Mouse (Mus musculus): ENCODE measurements around the gene Cdca5. TPM values are rescaled to one million over a fixed set of nuclear protein-coding genes. Genes with fewer than 3 reads are reported as not detected.

Gene Cdca5
- total RNA-seq, 2 experiments from 2014 or later = 0.90 to 0.95 TPM

- intact Hi-C loops (cut with DNase I) = no loop called here
- DNase-seq (ENCODE audit: extremely low spot score in 1 of 2, low spot score in 2 of 2) = no peak
Observed at GRCm38 (mm10) chr19:6058513-6058912, 26.3 kb upstream of the Cdca5 start.

DNA sequence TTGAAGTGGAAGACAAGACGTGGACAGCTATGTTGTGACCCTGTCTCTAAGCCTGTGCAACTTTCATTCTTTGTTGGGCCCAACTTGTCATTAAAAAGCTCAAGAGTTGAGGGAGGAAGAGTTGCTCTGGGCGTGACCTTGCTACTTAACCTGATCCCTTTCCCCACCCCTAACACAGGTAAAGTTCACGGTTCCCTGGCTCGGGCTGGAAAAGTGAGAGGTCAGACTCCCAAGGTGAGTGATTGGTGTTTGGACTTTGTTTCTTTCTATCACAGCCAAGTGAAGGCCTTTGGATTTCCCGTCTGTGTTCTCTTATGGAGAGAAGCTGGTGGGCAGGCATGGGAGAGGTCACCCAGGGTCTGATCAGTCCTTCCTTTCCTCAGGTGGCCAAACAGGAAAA, 25.8 kb upstream of the Cdca5 start:
- intact Hi-C loops (cut with DNase I) = no loop called here

GRCm38 (mm10) chr19:6061021-6061533, 23.7 kb upstream of the Cdca5 start, which contains the start of gene Znhit2:
Gene Znhit2 (plus strand): TSS chr19:6061192.
- peak; percentile 94 to 95 for DNase-seq (ENCODE audit: extremely low spot score in 1 of 2, low spot score in 2 of 2)
- intact Hi-C loops (cut with DNase I) = no loop called here

More for the DNA sequence above, 25.8 kb upstream of the Cdca5 start:
- no peak for DNase-seq (ENCODE audit: extremely low spot score in 1 of 2, low spot score in 2 of 2)

- peak in 1 of 2 experiments; percentile 63 for DNase-seq (ENCODE audit: extremely low spot score in 1 of 2, low spot score in 2 of 2)
- intact Hi-C loops (cut with DNase I) = no loop called here
Observed at GRCm38 (mm10) chr19:6061641-6062302, 23.0 kb upstream of the Cdca5 start.

DNA sequence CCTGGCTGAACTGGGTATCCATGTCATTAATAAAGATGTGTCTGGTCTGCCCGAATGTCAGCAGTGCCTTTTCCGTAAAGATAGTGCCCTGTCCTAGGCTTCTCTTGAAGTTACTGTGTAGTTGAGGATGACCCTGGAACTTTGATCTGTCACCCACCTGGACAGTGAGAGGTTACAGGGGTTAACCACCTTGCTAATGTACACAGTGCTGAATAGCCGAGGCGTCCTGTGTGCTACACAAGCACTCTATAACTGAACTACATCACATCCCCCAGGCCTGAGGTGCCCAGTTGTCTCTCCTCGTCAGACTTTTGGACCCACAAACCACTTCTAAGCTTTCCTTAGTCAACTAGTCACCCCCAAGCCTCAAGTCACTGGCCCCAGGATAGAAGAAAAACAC, 22.4 kb upstream of the Cdca5 start:
- no peak for DNase-seq (ENCODE audit: extremely low spot score in 1 of 2, low spot score in 2 of 2)
- intact Hi-C loops (cut with DNase I) = no loop called here

- DNase-seq (ENCODE audit: extremely low spot score in 1 of 2, low spot score in 2 of 2) = no peak
- intact Hi-C loops (cut with DNase I) = no loop called here
Observed at GRCm38 (mm10) chr19:6063081-6063480, 21.7 kb upstream of the Cdca5 start.

DNA sequence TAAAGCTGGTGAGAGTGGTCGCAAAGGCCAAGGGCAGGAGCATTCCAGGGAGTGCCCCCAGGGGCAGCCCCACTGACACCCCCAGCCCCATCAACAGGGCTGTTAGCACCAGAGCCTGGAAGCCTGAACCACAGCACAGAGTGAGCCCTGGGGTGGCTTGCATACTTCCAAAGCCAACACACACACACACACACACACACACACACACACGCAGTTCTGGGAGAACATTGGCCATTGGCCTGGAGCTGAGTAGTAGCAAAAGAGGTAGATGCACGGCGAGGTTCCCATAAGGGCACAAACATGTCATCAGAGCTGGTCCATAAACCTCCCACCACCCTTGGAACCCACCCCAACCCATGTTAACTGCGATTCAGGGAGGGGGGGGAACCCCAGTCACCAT, 18.2 kb upstream of the Cdca5 start:
- intact Hi-C loops (cut with DNase I) = no loop called here

GRCm38 (mm10) chr19:6067011-6067723, 17.6 kb upstream of the Cdca5 start:
- peak; percentile 72 to 90 for DNase-seq (ENCODE audit: extremely low spot score in 1 of 2, low spot score in 2 of 2)
- intact Hi-C loops (cut with DNase I) = no loop called here

More for the DNA sequence above, 18.2 kb upstream of the Cdca5 start:
- peak in 1 of 2 experiments; percentile 50 for DNase-seq (ENCODE audit: extremely low spot score in 1 of 2, low spot score in 2 of 2)

DNA sequence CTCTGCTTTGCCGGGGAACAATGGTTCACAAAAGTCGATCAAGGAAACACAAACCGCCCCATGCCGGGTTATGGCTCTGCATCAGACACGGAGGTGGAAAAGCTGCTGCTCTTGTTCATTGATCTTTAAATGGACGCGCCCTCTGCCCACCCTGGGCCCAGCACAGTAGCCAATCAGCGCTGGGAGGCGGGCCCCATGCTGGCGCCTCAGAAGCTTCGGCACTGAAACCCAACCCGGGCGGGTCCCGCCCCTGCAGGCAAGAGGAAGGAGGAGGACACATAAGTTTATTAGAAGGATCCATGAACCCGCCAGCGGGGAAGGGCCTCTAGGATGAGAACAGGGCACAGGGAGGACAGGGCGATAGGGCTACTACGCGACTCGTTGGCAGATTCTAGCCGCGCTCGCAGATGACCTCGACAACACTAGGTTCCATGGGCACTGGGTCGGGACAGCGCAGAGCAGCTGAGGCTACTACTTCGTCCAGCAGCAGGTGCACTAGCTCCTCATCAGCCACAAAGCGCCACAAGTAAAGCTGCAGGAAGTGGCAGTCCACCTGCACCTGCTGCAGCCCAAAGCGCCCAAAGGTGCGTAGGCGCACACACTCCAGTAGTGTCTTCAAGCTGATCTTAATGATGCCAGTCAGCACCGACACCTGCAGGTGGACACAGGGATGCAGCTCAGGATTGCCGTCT, 16.9 kb upstream of the Cdca5 start, which contains the start of gene Tm7sf2:
Gene Tm7sf2, minus strand, starts transcription at position 650 of the 692 bp plus-strand sequence.
- intact Hi-C loops (cut with DNase I) = no loop called here
- DNase-seq (ENCODE audit: extremely low spot score in 1 of 2, low spot score in 2 of 2) = peak; percentile 91 to 94

DNA sequence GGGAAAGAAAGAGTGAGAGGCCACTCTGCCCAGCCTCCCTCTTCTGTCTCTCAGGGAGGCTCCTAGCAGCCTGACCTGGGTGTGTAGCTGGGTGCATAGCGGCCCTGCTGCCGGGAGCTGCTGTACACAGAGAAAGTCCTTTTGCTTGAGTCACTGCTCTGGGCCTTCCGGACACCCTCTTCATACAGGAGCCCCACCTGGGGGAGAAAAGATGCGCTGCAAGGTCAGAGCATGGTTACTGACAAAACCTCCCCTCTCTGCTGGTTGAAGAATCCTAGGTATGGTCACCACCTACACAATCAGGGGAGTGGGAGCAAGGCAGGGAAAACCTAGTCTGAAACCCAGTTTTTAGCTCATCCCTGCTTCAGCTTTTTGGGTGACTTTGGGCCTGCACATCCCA, 15.8 kb upstream of the Cdca5 start:
- DNase-seq (ENCODE audit: extremely low spot score in 1 of 2, low spot score in 2 of 2) = no peak
- intact Hi-C loops (cut with DNase I) = no loop called here

DNA sequence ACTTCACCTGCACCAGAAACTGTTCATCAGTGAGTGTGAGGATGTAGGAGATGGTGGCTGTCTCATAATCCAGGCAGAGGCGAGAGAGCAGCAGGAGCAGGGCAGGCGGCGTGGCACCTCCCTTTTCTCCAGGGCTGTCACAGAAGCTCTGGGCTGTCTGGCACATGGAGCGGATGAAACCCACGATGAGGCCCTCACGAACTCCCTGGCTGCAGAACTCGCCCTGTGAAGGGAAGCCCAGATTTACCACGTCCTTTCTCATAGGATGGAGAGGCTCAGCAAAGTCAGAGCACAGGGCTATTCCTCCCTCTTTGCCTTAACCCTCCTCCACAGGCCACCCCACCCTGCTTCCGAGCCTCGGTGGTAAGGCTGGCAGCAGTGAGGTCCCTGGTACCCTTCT, 14.9 kb upstream of the Cdca5 start:
- DNase-seq (ENCODE audit: extremely low spot score in 1 of 2, low spot score in 2 of 2) = no peak
- intact Hi-C loops (cut with DNase I) = no loop called here

DNA sequence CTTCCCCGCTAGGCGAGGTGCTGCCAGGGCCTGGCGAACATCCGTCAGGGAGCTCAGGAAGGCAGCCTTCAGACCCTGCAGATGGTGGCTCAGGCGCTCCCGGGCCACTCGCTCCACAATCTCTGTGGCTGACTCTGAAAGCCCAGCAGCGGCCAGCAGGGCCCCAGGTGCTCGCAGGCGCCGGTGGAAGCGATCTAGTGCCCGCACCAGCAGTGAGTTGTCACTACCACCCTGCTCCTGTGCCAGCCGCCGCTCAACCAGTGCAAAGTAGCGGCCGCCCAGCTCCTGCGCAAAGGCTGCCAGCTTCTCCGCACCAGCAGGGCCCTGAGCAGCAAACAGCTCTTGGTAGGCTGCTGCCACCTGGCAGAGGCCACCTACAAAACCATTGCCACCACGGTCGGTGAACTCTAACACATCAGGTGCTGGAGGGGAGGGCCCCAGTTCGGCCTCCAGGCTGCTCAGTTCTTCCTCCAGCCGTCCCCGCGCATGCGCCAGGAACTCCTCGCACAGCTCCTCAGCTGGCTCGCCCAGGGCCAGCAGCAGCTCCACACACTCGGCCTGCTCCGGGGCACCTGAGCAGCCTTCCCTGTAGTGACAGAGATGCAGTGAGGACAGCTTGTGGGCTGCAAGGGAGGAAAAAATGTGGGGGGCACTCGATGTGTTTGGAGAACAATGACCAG, 14.1 kb upstream of the Cdca5 start:
- DNase-seq (ENCODE audit: extremely low spot score in 1 of 2, low spot score in 2 of 2) = no peak
- intact Hi-C loops (cut with DNase I) = no loop called here

DNA sequence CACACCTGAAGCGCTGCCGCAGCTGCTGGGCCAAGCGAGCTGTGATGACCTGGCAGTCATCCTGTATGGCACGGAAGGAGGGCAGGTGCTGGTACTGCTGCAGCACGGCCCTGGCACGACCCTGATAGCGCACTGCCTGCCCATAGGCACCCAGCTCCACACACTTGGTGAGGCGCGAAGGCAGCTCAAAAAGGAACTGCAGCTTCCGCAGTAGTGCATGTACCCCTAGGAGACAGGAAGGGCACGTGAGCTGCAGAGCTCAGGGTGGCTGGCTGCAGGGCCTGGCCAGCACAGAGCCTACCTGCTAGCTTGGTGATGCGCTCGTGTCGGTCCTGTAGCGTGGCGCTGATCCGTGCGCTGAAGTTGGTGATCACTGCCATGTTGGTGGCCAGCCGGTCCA, 13.5 kb upstream of the Cdca5 start:
- intact Hi-C loops (cut with DNase I) = no loop called here

DNA sequence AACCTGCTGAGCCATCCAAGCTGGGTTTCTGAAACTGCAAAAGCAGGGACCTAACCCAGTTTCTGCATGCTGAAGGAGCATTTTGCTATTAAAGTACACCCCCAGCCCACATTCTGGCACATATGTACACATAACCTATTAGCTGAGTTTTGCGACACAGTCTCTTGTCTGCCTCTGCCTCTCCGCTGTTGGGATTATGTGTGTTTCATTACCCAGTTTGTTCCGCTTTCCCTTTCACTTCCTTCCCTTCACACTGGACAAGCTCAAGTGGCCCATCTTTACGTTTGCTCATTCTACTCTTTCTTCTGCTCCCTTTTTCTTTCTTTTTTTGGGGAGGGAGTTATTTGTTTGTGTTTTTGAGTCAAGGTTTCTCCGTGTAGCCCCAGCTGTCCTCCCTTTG, 10.9 kb upstream of the Cdca5 start:
- no peak for DNase-seq (ENCODE audit: extremely low spot score in 1 of 2, low spot score in 2 of 2)
- intact Hi-C loops (cut with DNase I) = no loop called here

More for the DNA sequence above, 13.5 kb upstream of the Cdca5 start:
- DNase-seq (ENCODE audit: extremely low spot score in 1 of 2, low spot score in 2 of 2) = no peak

GRCm38 (mm10) chr19:6076564-6077393, 8.0 kb upstream of the Cdca5 start, which contains the start of gene Vps51:
Gene Vps51 (minus strand): TSS chr19:6077231.
- intact Hi-C loops (cut with DNase I) = loop anchor here (5.0 kb wide), 1 partner anchor 41 kb away; the partner anchor contains the start of gene Sac3d1
- DNase-seq (ENCODE audit: extremely low spot score in 1 of 2, low spot score in 2 of 2) = peak; percentile 86 to 89

GRCm38 (mm10) chr19:6079983-6080480, 4.8 kb upstream of the Cdca5 start, which contains the start of gene Tmem262:
Gene Tmem262 (plus strand): TSS chr19:6080033.
- DNase-seq (ENCODE audit: extremely low spot score in 1 of 2, low spot score in 2 of 2) = no peak
- intact Hi-C loops (cut with DNase I) = loop anchor here (5.0 kb wide), 1 partner anchor 37 kb away; the partner anchor contains the start of gene Sac3d1

DNA sequence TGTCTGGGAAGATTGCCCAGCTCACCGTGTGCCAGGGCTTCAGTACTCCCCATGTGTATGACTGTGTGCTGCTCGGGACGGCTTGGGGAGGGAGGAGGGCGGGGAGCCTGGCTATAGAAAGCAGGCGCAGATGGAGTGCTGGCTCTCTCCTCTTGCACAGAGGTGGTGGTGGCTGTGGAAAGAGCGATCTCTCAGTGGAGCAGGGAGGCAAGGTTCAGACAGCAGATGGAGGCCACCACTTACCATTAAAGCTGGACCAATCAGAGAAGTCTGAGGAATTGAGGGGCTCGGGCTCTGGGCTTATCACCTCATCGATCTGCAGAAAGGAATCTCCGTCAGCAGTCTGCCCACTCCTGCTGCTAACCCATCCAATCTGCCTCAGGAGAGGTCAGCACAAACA, 2.6 kb upstream of the Cdca5 start, which contains the start of gene Gm28374:
Gene Gm28374, minus strand, starts transcription at position 101 of the 400 bp plus-strand sequence.
- intact Hi-C loops (cut with DNase I) = no loop called here
- no peak for DNase-seq (ENCODE audit: extremely low spot score in 1 of 2, low spot score in 2 of 2)

All from left cerebral cortex, postnatal 10 days (tissue).